Mouse (Mus musculus) intestine, postnatal 0 days (tissue): ENCODE data around the gene Arih2. TPM values are rescaled to one million over a fixed set of nuclear protein-coding genes. Genes with fewer than 3 reads are reported as not detected.
A peak's percentile ranks its signal among the peaks of the same experiment; 100 is the strongest.

Source experiments
- ATAC-seq: fragments of 200-750 bp; cut with Nextera tagmentation; 2 replicates; pipeline ENCODE4 v1.8.0; 2017; ENCODE audit warnings: mild to moderate bottlenecking, moderate TSS enrichment, moderate library complexity
- H3K27ac ChIP-seq: fragments of 300-500 bp; sonication (generic); 2 replicates; pipeline ENCODE4 v1.5.1; 2014; ENCODE audit warnings: mild to moderate bottlenecking, low read depth, low read length, moderate library complexity
- H3K27me3 ChIP-seq: fragments of 300-500 bp; sonication (generic); replicated peaks from 2 replicates; pipeline ENCODE4 v1.6.1; 2014; ENCODE audit warnings: low read length, mixed read lengths; ENCODE audit not compliant: control insufficient read depth, insufficient read depth
- H3K36me3 ChIP-seq: fragments of 300-500 bp; sonication (generic); 2 replicates; pipeline ENCODE4 v1.6.1; 2014; ENCODE audit warnings: mild to moderate bottlenecking, moderate library complexity; ENCODE audit not compliant: control insufficient read depth, insufficient read depth
- H3K4me1 ChIP-seq: fragments of 300-500 bp; sonication (generic); replicated peaks from 2 replicates; pipeline ENCODE4 v1.6.1; 2014; ENCODE audit warnings: antibody characterized with exemption, low read length, mixed read lengths; ENCODE audit not compliant: control insufficient read depth, insufficient read depth
- H3K4me2 ChIP-seq: fragments of 300-500 bp; sonication (generic); replicated peaks from 2 replicates; pipeline ENCODE4 v1.6.1; 2014; ENCODE audit warnings: low read depth, mild to moderate bottlenecking, moderate library complexity
- H3K4me3 ChIP-seq: fragments of 300-500 bp; sonication (generic); 2 replicates; pipeline ENCODE4 v1.5.1; 2014; ENCODE audit warnings: low read depth, low read length
- H3K9ac ChIP-seq: fragments of 300-500 bp; sonication (generic); 2 replicates; pipeline ENCODE4 v1.6.1; 2014; ENCODE audit warnings: mild to moderate bottlenecking, low read depth, low read length
- H3K9me3 ChIP-seq: fragments of 300-500 bp; sonication (generic); 2 replicates; pipeline ENCODE4 v1.6.1; 2016; ENCODE audit warnings: mixed run types; ENCODE audit not compliant: control insufficient read depth
- CTCF ChIP-seq: sonication (generic); IDR thresholded peaks from 2 replicates; pipeline ENCODE4 v1.5.1; 2016; ENCODE audit warnings: low read depth, mild to moderate bottlenecking, control low read depth, antibody characterized with exemption, moderate library complexity
- WGBS: fragments of 180-500 bp; shearing (Covaris S2); extraction: QIAGEN DNeasy Blood & Tissue Kit; methylation state at CpG from one replicate; pipeline ENCODE4 v1.1.7; 2014; 5-methylcytosine and 5-hydroxymethylcytosine counted together
- polyA plus RNA-seq: library from polyadenylated mRNA; unstranded; fragments of >200 nt; fragmentation: Nextera tagmentation; extraction: Ambion mirVana; gene quantifications from 2 replicates; pipeline ENCODE4 v1.2.1, GENCODE M21; 2015

Gene Arih2
- polyA plus RNA-seq, 1 experiment from 2014 or later = 22.6 TPM

GRCm38 (mm10) chr9:108632375-108632774, 16.8 kb downstream of the Arih2 start:
- H3K27me3 ChIP-seq = no peaks in the 10 kb centered on the region
- no peak for ATAC-seq
- H3K9me3 ChIP-seq = no peaks in the 10 kb centered on the region
- peaks cover 13% of the 10 kb centered on the region; the same call in 1 of the 2 replicates for H3K36me3 ChIP-seq
- no peaks in the 10 kb centered on the region; the same call in 1 of the 2 replicates for H3K4me1 ChIP-seq
- no peak overlapping the region for H3K9ac ChIP-seq
- H3K27ac ChIP-seq = no peak overlapping the region
- 84% methylated on average over 5 of the region's 5 CpGs for WGBS
- H3K4me3 ChIP-seq = no peak overlapping the region
- no peak overlapping the region for H3K4me2 ChIP-seq
- no peak for TF ChIP-seq CTCF

DNA sequence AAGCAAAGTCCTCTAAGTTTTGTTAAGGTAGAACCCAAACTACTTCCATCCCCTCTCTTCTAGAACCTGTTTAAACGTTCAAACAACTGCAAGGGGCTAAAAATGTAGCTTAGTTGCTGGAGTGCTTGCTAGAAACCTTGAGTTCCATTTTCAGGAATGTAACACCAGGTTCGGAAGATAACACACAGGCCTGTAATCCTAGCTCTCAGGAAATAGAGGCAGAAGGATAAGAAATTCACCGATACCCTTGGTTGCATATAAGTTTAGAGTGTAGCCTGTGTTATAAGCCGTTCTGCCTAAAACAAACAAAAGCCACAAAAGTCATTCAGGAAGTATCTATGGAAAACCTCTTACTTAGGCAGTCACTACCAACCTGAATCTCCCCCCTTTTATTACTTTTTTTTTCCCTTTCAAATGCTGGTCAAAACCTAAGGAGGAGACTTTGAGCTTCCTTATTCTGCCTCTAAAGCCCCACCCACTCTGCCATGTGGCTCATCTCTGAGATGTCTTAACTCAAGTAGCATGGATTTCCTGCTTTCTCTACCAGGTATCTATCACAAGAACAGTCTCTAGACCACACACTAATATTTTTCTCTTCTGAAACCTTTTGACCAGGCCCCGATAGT, 17.4 kb downstream of the Arih2 start:
- WGBS = 49% methylated on average over 5 of the region's 5 CpGs
- Histone ChIP-seq H3K4me2 (no peak overlapping the region), H3K27ac (no peak overlapping the region), H3K36me3 (peaks cover 13% of the 10 kb centered on the region; the same call in 1 of the 2 replicates), H3K27me3 (no peaks in the 10 kb centered on the region), H3K9ac (no peak overlapping the region), H3K4me1 (no peaks in the 10 kb centered on the region; the same call in 1 of the 2 replicates), H3K9me3 (no peaks in the 10 kb centered on the region), H3K4me3 (no peak overlapping the region)
- peak; percentile 64; the same call in 1 of the 2 replicates for ATAC-seq
- TF ChIP-seq CTCF = no peak

DNA sequence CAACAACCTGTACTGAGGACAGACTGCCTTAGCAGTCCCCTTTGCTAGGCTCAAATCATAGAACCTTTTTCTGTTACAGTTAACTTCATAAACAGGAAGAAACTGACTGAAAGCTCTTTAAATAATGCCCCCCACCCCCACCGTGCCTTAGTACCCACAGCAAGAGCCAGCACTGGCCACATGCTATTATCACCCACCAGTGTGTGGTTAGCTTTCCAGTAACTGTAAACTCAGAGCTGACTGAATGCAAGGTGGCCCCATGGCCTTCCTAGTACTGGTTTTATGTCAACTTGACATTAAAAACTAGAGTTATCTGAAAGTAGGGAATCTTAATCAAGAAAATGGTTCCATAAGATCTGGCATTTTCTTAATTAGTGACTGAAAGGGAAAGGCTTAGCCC, 18.5 kb downstream of the Arih2 start:
- 79% methylated on average over 1 of the region's 1 CpGs for WGBS
- no peak overlapping the region for H3K9ac ChIP-seq
- no peaks in the 10 kb centered on the region; the same call in 1 of the 2 replicates for H3K4me1 ChIP-seq
- H3K36me3 ChIP-seq = peaks cover 17% of the 10 kb centered on the region
- H3K27ac ChIP-seq = no peak overlapping the region
- no peak for ATAC-seq
- H3K4me3 ChIP-seq = no peak overlapping the region
- no peaks in the 10 kb centered on the region for H3K9me3 ChIP-seq
- H3K4me2 ChIP-seq = no peak overlapping the region
- H3K27me3 ChIP-seq = no peaks in the 10 kb centered on the region
- no peak for TF ChIP-seq CTCF

DNA sequence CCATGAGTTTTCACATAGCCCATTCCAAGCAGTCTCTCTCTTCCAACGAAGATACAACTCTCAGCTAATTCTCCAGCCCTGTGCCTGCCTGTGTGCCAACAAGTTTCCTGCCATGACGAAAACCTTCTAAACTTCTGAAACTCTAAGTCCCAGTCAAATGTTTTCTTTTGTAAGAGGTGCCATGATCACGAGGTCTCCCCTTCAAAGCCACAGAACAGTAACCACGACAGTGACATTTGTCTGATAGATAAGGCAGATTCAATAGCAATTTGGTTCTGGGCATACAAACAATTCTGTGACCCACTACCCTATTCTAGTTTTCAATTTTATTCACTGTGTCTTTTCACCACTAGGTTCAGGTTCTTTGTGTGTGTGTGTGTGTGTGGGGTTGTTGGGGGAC, 21.0 kb downstream of the Arih2 start:
- no peak for ATAC-seq
- H3K9me3 ChIP-seq = no peaks in the 10 kb centered on the region
- H3K4me1 ChIP-seq = no peaks in the 10 kb centered on the region; the same call in 1 of the 2 replicates
- peaks cover 17% of the 10 kb centered on the region for H3K36me3 ChIP-seq
- H3K4me2 ChIP-seq = no peak overlapping the region
- no peak for TF ChIP-seq CTCF
- no peaks in the 10 kb centered on the region for H3K27me3 ChIP-seq
- H3K27ac ChIP-seq = no peak overlapping the region
- no peak overlapping the region for H3K4me3 ChIP-seq
- H3K9ac ChIP-seq = no peak overlapping the region
- WGBS = 73% methylated on average over 4 of the region's 4 CpGs

- H3K4me3 ChIP-seq = no peak overlapping the region
- ATAC-seq = no peak
- H3K27ac ChIP-seq = no peak overlapping the region
- no peaks in the 10 kb centered on the region for H3K4me1 ChIP-seq
- no peaks in the 10 kb centered on the region for H3K27me3 ChIP-seq
- peaks cover 17% of the 10 kb centered on the region for H3K36me3 ChIP-seq
- TF ChIP-seq CTCF = no peak
- H3K9me3 ChIP-seq = no peaks in the 10 kb centered on the region
- no peak overlapping the region for H3K4me2 ChIP-seq
- H3K9ac ChIP-seq = no peak overlapping the region
- WGBS = 50% methylated on average over 2 of the region's 2 CpGs
These were observed 22.7 kb downstream of the Arih2 start for GRCm38 (mm10) chr9:108626498-108626897.

GRCm38 (mm10) chr9:108617301-108617700, 31.9 kb downstream of the Arih2 start:
- Histone ChIP-seq H3K9me3 (no peaks in the 10 kb centered on the region), H3K4me3 (no peak overlapping the region), H3K27me3 (no peaks in the 10 kb centered on the region), H3K36me3 (peaks cover 49% of the 10 kb centered on the region), H3K27ac (no peak overlapping the region), H3K4me1 (no peaks in the 10 kb centered on the region), H3K9ac (no peak overlapping the region), H3K4me2 (no peak overlapping the region)
- TF ChIP-seq CTCF = no peak
- ATAC-seq = no peak
- 92% methylated on average over 1 of the region's 1 CpGs for WGBS
